Comparison of ENCODE assay signal across 17 mouse cellular contexts in genomic region chr17:37072080-37072729, GRCm38 (mm10). TPM values are rescaled to one million over a fixed set of nuclear protein-coding genes. Genes with fewer than 3 reads are reported as not detected.
A peak's percentile ranks its signal among the peaks of the same experiment; 100 is the strongest.
DNase-seq lines count a peak whose midpoint lies in the region; ATAC-seq and TF ChIP-seq lines count a peak whose summit lies in the region.
"Had no signal": no experiment of that assay in that cellular context is flagged by ENCODE, and none has a peak within 500 bp of the region (broad histone marks: within the 10 kb centered on the region; RNA-seq: fewer than 3 reads in every experiment).

No protein-coding gene starts in this region.

- H3K4me3 ChIP-seq in neural tube, embryonic 12.5 days = no peak overlapping the region
- no peak overlapping the region for H3K4me3 ChIP-seq in forebrain, postnatal 0 days (ENCODE audit: low read depth, low read length)
- no peak overlapping the region for H3K4me3 ChIP-seq in midbrain, embryonic 12.5 days
- H3K4me3 ChIP-seq: heart, adult 2 months; limb, embryonic 15.5 days had no signal

- no peak for TF ChIP-seq CTCF in forebrain, postnatal 0 days (IDR thresholded peaks at IDR 0.05; ENCODE audit: low read depth)

- no peak overlapping the region for H3K27ac ChIP-seq in neural tube, embryonic 12.5 days
- peak overlapping the region; percentile 85 for H3K27ac ChIP-seq in forebrain, postnatal 0 days (ENCODE audit: low read depth, low read length)
- peak overlapping the region; percentile 58 for H3K27ac ChIP-seq in midbrain, embryonic 12.5 days (replicated peaks)
- H3K27ac ChIP-seq: heart, adult 2 months; kidney, postnatal 0 days; limb, embryonic 15.5 days had no signal

- DNase-seq in neural tube, embryonic 10.5 days (ENCODE audit: extremely low spot score, low spot score) = no peak
- no peak for DNase-seq in forebrain, postnatal 0 days
- DNase-seq in spleen, adult 12 weeks (ENCODE audit: low spot score) = no peak
- no peak for DNase-seq in cerebellum, postnatal 4 days (ENCODE audit: low spot score in 2 of 2)
- no peak for DNase-seq in kidney, postnatal 14 days
- DNase-seq: adrenal gland, postnatal 14 days; cerebellum, postnatal 36 days; heart, adult 2 months; lung, embryonic 14.5 days had no signal

- H3K36me3 ChIP-seq in neural tube, embryonic 12.5 days = peaks cover 92% of the 10 kb centered on the region
- peaks cover 85% of the 10 kb centered on the region for H3K36me3 ChIP-seq in forebrain, postnatal 0 days (ENCODE audit: insufficient read depth)
- peaks cover 93% of the 10 kb centered on the region for H3K36me3 ChIP-seq in midbrain, embryonic 12.5 days

- no peaks in the 10 kb centered on the region for H3K9me3 ChIP-seq in neural tube, embryonic 12.5 days
- no peaks in the 10 kb centered on the region for H3K9me3 ChIP-seq in forebrain, postnatal 0 days (ENCODE audit: low read length)
- no peaks in the 10 kb centered on the region for H3K9me3 ChIP-seq in midbrain, embryonic 12.5 days
- H3K9me3 ChIP-seq: limb, embryonic 15.5 days had no signal

- no peaks in the 10 kb centered on the region; the same call in 1 of the 2 replicates for H3K4me1 ChIP-seq in neural tube, embryonic 12.5 days
- no peaks in the 10 kb centered on the region for H3K4me1 ChIP-seq in forebrain, postnatal 0 days (ENCODE audit: insufficient read depth)
- H3K4me1 ChIP-seq in midbrain, embryonic 12.5 days = peaks cover 11% of the 10 kb centered on the region
- H3K4me1 ChIP-seq: limb, embryonic 15.5 days had no signal

- no peak overlapping the region for H3K4me2 ChIP-seq in neural tube, embryonic 12.5 days (replicated peaks)
- H3K4me2 ChIP-seq in forebrain, postnatal 0 days (ENCODE audit: low read depth) = no peak overlapping the region
- H3K4me2 ChIP-seq in midbrain, embryonic 12.5 days (replicated peaks) = no peak overlapping the region
- H3K4me2 ChIP-seq: limb, embryonic 15.5 days; lung, embryonic 14.5 days had no signal

- 0 out of 2 replicates have a peak, but pooled peaks have one; percentile 37 for ATAC-seq in neural tube, embryonic 12.5 days (ENCODE audit: low FRiP score, low read depth)
- peak; percentile 34 for ATAC-seq in forebrain, postnatal 0 days
- ATAC-seq in midbrain, embryonic 12.5 days (ENCODE audit: low FRiP score, low read depth) = peak; percentile 51; the same call in 1 of the 2 replicates
- no peak for ATAC-seq in CD4-positive, CD25-positive, alpha-beta regulatory T cell, adult 4 months

- 72% methylated on average over 12 of the region's 12 CpGs for WGBS in neural tube, embryonic 12.5 days
- 46% methylated on average over 12 of the region's 12 CpGs for WGBS in forebrain, postnatal 0 days
- WGBS in midbrain, embryonic 12.5 days = 59% methylated on average over 12 of the region's 12 CpGs

- no peaks in the 10 kb centered on the region for H3K27me3 ChIP-seq in neural tube, embryonic 12.5 days (replicated peaks)
- H3K27me3 ChIP-seq in forebrain, postnatal 0 days (ENCODE audit: insufficient read depth, low read length) = no peaks in the 10 kb centered on the region
- H3K27me3 ChIP-seq in midbrain, embryonic 12.5 days = peaks cover 10% of the 10 kb centered on the region
- H3K27me3 ChIP-seq: limb, embryonic 15.5 days had no signal

- H3K9ac ChIP-seq in neural tube, embryonic 12.5 days = no peak overlapping the region
- H3K9ac ChIP-seq in forebrain, postnatal 0 days = peak overlapping the region; percentile 33; the same call in 1 of the 2 replicates
- H3K9ac ChIP-seq in midbrain, embryonic 12.5 days (replicated peaks) = no peak overlapping the region
- H3K9ac ChIP-seq: limb, embryonic 15.5 days; lung, embryonic 14.5 days had no signal

RNA-seq across cellular contexts. Expression of gene Olfr90, which starts 16.1 kb away (rescaled TPM):
- polyA plus RNA-seq in neural tube, embryonic 12.5 days (2016; fragmentation: Nextera tagmentation; extraction: Ambion mirVana) = 0.11 TPM in 1 of 2 replicates, not detected in the other
- total RNA-seq in forebrain, postnatal 0 days (2014; rRNA removed) = not detected in 2 replicates
- not detected in 2 replicates for polyA plus RNA-seq in forebrain, postnatal 0 days (2015; fragmentation: Nextera tagmentation; extraction: Ambion mirVana)
- 0.14 TPM in 1 of 2 replicates, not detected in the other for polyA plus RNA-seq in midbrain, embryonic 12.5 days (2016; fragmentation: Nextera tagmentation; extraction: Ambion mirVana)
- polyA plus RNA-seq in CD4-positive, CD25-positive, alpha-beta regulatory T cell, adult 4 months (2017; shearing (Covaris generic)) = under 1 TPM in 1 of 2 experiments, not detected in 1; 0.11 TPM
- total RNA-seq: adrenal gland, postnatal 14 days; gastrocnemius, adult 18-20 months; heart, adult 2 months; left cerebral cortex, adult 8-10 months; megakaryocyte-erythroid progenitor cell, adult 5-6 weeks had no signal
- polyA plus RNA-seq: heart, adult 2 months; kidney, postnatal 0 days; limb, embryonic 15.5 days; lung, embryonic 14.5 days had no signal

RNA-seq across cellular contexts. Expression of gene Olfr91, which starts 25.9 kb away (rescaled TPM):
- polyA plus RNA-seq in neural tube, embryonic 12.5 days (2016; fragmentation: Nextera tagmentation; extraction: Ambion mirVana) = not detected in 2 replicates
- total RNA-seq in forebrain, postnatal 0 days (2014; rRNA removed) = not detected in 2 replicates
- polyA plus RNA-seq in forebrain, postnatal 0 days (2015; fragmentation: Nextera tagmentation; extraction: Ambion mirVana) = not detected in 2 replicates
- polyA plus RNA-seq in midbrain, embryonic 12.5 days (2016; fragmentation: Nextera tagmentation; extraction: Ambion mirVana) = not detected in 2 replicates
- not detected for polyA plus RNA-seq in CD4-positive, CD25-positive, alpha-beta regulatory T cell, adult 4 months (2017; shearing (Covaris generic))
- total RNA-seq: adrenal gland, postnatal 14 days; gastrocnemius, adult 18-20 months; heart, adult 2 months; left cerebral cortex, adult 8-10 months; megakaryocyte-erythroid progenitor cell, adult 5-6 weeks had no signal
- polyA plus RNA-seq: heart, adult 2 months; kidney, postnatal 0 days; limb, embryonic 15.5 days; lung, embryonic 14.5 days had no signal

RNA-seq across cellular contexts. Expression of gene Gabbr1, which starts 26.4 kb away (rescaled TPM):
- polyA plus RNA-seq in neural tube, embryonic 12.5 days (2016; fragmentation: Nextera tagmentation; extraction: Ambion mirVana) = 44.6 and 47.0 TPM in 2 replicates
- 353 and 416 TPM in 2 replicates for total RNA-seq in forebrain, postnatal 0 days (2014; rRNA removed)
- polyA plus RNA-seq in forebrain, postnatal 0 days (2015; fragmentation: Nextera tagmentation; extraction: Ambion mirVana) = 58.1 and 80.1 TPM in 2 replicates
- polyA plus RNA-seq in midbrain, embryonic 12.5 days (2016; fragmentation: Nextera tagmentation; extraction: Ambion mirVana) = 33.4 and 35.9 TPM in 2 replicates
- 1 to 10 TPM; 4.7 to 8.6 TPM for polyA plus RNA-seq in CD4-positive, CD25-positive, alpha-beta regulatory T cell, adult 4 months (2017; shearing (Covaris generic))

RNA-seq across cellular contexts. Expression of gene Olfr92, which starts 47.7 kb away (rescaled TPM):
- not detected in 2 replicates for polyA plus RNA-seq in neural tube, embryonic 12.5 days (2016; fragmentation: Nextera tagmentation; extraction: Ambion mirVana)
- total RNA-seq in forebrain, postnatal 0 days (2014; rRNA removed) = not detected in 2 replicates
- polyA plus RNA-seq in forebrain, postnatal 0 days (2015; fragmentation: Nextera tagmentation; extraction: Ambion mirVana) = not detected in 2 replicates
- not detected in 2 replicates for polyA plus RNA-seq in midbrain, embryonic 12.5 days (2016; fragmentation: Nextera tagmentation; extraction: Ambion mirVana)
- not detected for polyA plus RNA-seq in CD4-positive, CD25-positive, alpha-beta regulatory T cell, adult 4 months (2017; shearing (Covaris generic))
- total RNA-seq: adrenal gland, postnatal 14 days; gastrocnemius, adult 18-20 months; heart, adult 2 months; left cerebral cortex, adult 8-10 months; megakaryocyte-erythroid progenitor cell, adult 5-6 weeks had no signal
- polyA plus RNA-seq: heart, adult 2 months; kidney, postnatal 0 days; limb, embryonic 15.5 days; lung, embryonic 14.5 days had no signal

RNA-seq across cellular contexts. Expression of gene Mog, which starts 49.0 kb away (rescaled TPM):
- polyA plus RNA-seq in neural tube, embryonic 12.5 days (2016; fragmentation: Nextera tagmentation; extraction: Ambion mirVana) = 1.0 and 1.3 TPM in 2 replicates
- total RNA-seq in forebrain, postnatal 0 days (2014; rRNA removed) = not detected in 2 replicates
- polyA plus RNA-seq in forebrain, postnatal 0 days (2015; fragmentation: Nextera tagmentation; extraction: Ambion mirVana) = 0.53 and 1.1 TPM in 2 replicates
- polyA plus RNA-seq in midbrain, embryonic 12.5 days (2016; fragmentation: Nextera tagmentation; extraction: Ambion mirVana) = 0.68 and 0.96 TPM in 2 replicates
- polyA plus RNA-seq in CD4-positive, CD25-positive, alpha-beta regulatory T cell, adult 4 months (2017; shearing (Covaris generic)) = not detected
- total RNA-seq: adrenal gland, postnatal 14 days; gastrocnemius, adult 18-20 months; heart, adult 2 months; megakaryocyte-erythroid progenitor cell, adult 5-6 weeks had no signal
- polyA plus RNA-seq: heart, adult 2 months; kidney, postnatal 0 days; limb, embryonic 15.5 days had no signal
